Mouse (Mus musculus) layer of hippocampus, adult 2 months (tissue): ENCODE data around the gene Mgp. TPM values are rescaled to one million over a fixed set of nuclear protein-coding genes. Genes with fewer than 3 reads are reported as not detected.
"Not testable (repeated sequence)": the region's sequence is repeated elsewhere in the genome, so short reads cannot be mapped to it uniquely, and the experiment has no call there.

Experiments used
- DNase-seq, 2 experiments: peaks; one replicate each; pipeline ENCODE4 v3.0.0; 2022; ENCODE audit warnings: low spot score in 2 of 2
- H3K27ac ChIP-seq: fragments of 200-600 bp; 2 replicates; pipeline ENCODE4 v1.8.1; 2022
- H3K4me3 ChIP-seq: fragments of 200-600 bp; 2 replicates; pipeline ENCODE4 v1.8.1; 2022; ENCODE audit warnings: mild to moderate bottlenecking
- CTCF ChIP-seq: fragments of 200-600 bp; conservative IDR thresholded peaks from 2 replicates; pipeline ENCODE4 v1.8.1; 2022; ENCODE audit warnings: antibody characterized with exemption, mild to moderate bottlenecking, moderate library complexity
- total RNA-seq, 2 experiments: library from RNA; stranded (reverse); gene quantifications; 2 replicates each; pipeline ENCODE4 v1.2.3; 2021

Gene Mgp
- total RNA-seq, 2 experiments from 2014 or later, result 23.1 to 29.1 TPM

- H3K27ac ChIP-seq, result no peak overlapping the region
- TF ChIP-seq CTCF, result no peak
These were observed 13.4 kb upstream of the Mgp start for GRCm38 (mm10) chr6:136889067-136889466.

GRCm38 (mm10) chr6:136887854-136888253 lies 12.2 kb upstream of the Mgp start:
- Histone ChIP-seq H3K27ac (no peak overlapping the region), H3K4me3 (no peak overlapping the region)
- no peak for TF ChIP-seq CTCF
- no peak for DNase-seq

More at GRCm38 (mm10) chr6:136889067-136889466, 13.4 kb upstream of the Mgp start:
- H3K4me3 ChIP-seq, result no peak overlapping the region
- no peak for DNase-seq

- not testable (repeated sequence) for H3K27ac ChIP-seq, H3K4me3 ChIP-seq, DNase-seq
These were observed 9.1 kb upstream of the Mgp start for GRCm38 (mm10) chr6:136884766-136885165.

GRCm38 (mm10) chr6:136883961-136884360 lies 8.3 kb upstream of the Mgp start:
- TF ChIP-seq CTCF, result no peak
- H3K4me3 ChIP-seq, result no peak overlapping the region
- DNase-seq, result no peak
- H3K27ac ChIP-seq, result no peak overlapping the region

- Histone ChIP-seq H3K4me3 (no peak overlapping the region), H3K27ac (no peak overlapping the region)
- no peak for TF ChIP-seq CTCF
- DNase-seq, result no peak
These were observed 7.8 kb upstream of the Mgp start for GRCm38 (mm10) chr6:136883431-136883915.

GRCm38 (mm10) chr6:136881678-136882077 lies 6.1 kb upstream of the Mgp start:
- Histone ChIP-seq H3K4me3 (no peak overlapping the region), H3K27ac (no peak overlapping the region)
- DNase-seq, result no peak
- TF ChIP-seq CTCF, result no peak

- Histone ChIP-seq H3K27ac (no peak overlapping the region), H3K4me3 (no peak overlapping the region; the same call in 1 of the 2 replicates)
- no peak for TF ChIP-seq CTCF
- no peak for DNase-seq
These were observed 1.0 kb downstream of the Mgp start for GRCm38 (mm10) chr6:136874599-136874998.

- TF ChIP-seq CTCF, result no peak
- no peak for DNase-seq
- H3K4me3 ChIP-seq, result no peak overlapping the region
- no peak overlapping the region for H3K27ac ChIP-seq
These were observed 6.7 kb downstream of the Mgp start for GRCm38 (mm10) chr6:136868921-136869320.

- Histone ChIP-seq H3K27ac (no peak overlapping the region), H3K4me3 (no peak overlapping the region)
- no peak for DNase-seq
- no peak for TF ChIP-seq CTCF
These were observed 9.5 kb downstream of the Mgp start for GRCm38 (mm10) chr6:136866150-136866549.

- no peak for TF ChIP-seq CTCF
- DNase-seq, result no peak
- Histone ChIP-seq H3K27ac (no peak overlapping the region), H3K4me3 (no peak overlapping the region)
These were observed 10.3 kb downstream of the Mgp start for GRCm38 (mm10) chr6:136865360-136865759.

- peak; percentile 43 to 59 for DNase-seq
These were observed 14.6 kb downstream of the Mgp start for GRCm38 (mm10) chr6:136861020-136861419.

GRCm38 (mm10) chr6:136858420-136858819 lies 17.2 kb downstream of the Mgp start:
- Histone ChIP-seq H3K27ac (no peak overlapping the region), H3K4me3 (no peak overlapping the region)
- no peak for DNase-seq
- TF ChIP-seq CTCF, result no peak

More at GRCm38 (mm10) chr6:136861020-136861419, 14.6 kb downstream of the Mgp start:
- TF ChIP-seq CTCF, result peak; percentile 86
- H3K4me3 ChIP-seq, result no peak overlapping the region; the same call in 1 of the 2 replicates
- no peak overlapping the region for H3K27ac ChIP-seq

- DNase-seq, result no peak
- no peak for TF ChIP-seq CTCF
- Histone ChIP-seq H3K27ac (no peak overlapping the region), H3K4me3 (no peak overlapping the region)
These were observed 17.8 kb downstream of the Mgp start for GRCm38 (mm10) chr6:136857873-136858260.

GRCm38 (mm10) chr6:136857186-136857872 lies 18.3 kb downstream of the Mgp start, which contains the start of gene Art4:
Gene Art4 (minus strand): TSS chr6:136857733.
- Histone ChIP-seq H3K27ac (no peak within 1 kb of the TSS), H3K4me3 (no peak within 1 kb of the TSS)
- no peak for DNase-seq
- no peak for TF ChIP-seq CTCF
